ENCODE assay signal across 22 mouse cellular contexts in genomic region chr6:70784811-70785210, GRCm38 (mm10). TPM values are rescaled to one million over a fixed set of nuclear protein-coding genes. Genes with fewer than 3 reads are reported as not detected.
DNase-seq lines count a peak whose midpoint lies in the region; ATAC-seq and TF ChIP-seq lines count a peak whose summit lies in the region.
"Had no signal": no experiment of that assay in that cellular context is flagged by ENCODE, and none has a peak within 500 bp of the region (broad histone marks: within the 10 kb centered on the region; RNA-seq: fewer than 3 reads in every experiment).

No protein-coding gene starts in this region.

- no peak overlapping the region for H3K4me3 ChIP-seq in liver, postnatal 0 days (ENCODE audit: low read depth, low read length)
- H3K4me3 ChIP-seq in liver, embryonic 11.5 days (ENCODE audit: low read depth, low read length) = no peak overlapping the region
- 0 out of 2 replicates have a peak overlapping the region, but pooled peaks have one; percentile 1 for H3K4me3 ChIP-seq in neural tube, embryonic 13.5 days
- H3K4me3 ChIP-seq in neural tube, embryonic 14.5 days (ENCODE audit: low read depth, low read length) = no peak overlapping the region
- H3K4me3 ChIP-seq in stomach, embryonic 15.5 days (replicated peaks) = no peak overlapping the region
- H3K4me3 ChIP-seq: embryonic facial prominence, embryonic 15.5 days; erythroblast, embryonic 14.5 days; forebrain, embryonic 10.5 days; heart, adult 2 months; heart, embryonic 15.5 days; hindbrain, embryonic 13.5 days had no signal

- TF ChIP-seq CTCF in liver, postnatal 0 days (IDR thresholded peaks at IDR 0.05; ENCODE audit: low read depth) = no peak

- H3K36me3 ChIP-seq in liver, postnatal 0 days (replicated peaks; ENCODE audit: insufficient read depth, low read length) = peaks cover 21% of the 10 kb centered on the region
- H3K36me3 ChIP-seq in liver, embryonic 11.5 days (ENCODE audit: control insufficient read depth, insufficient read depth, low read length) = peaks cover 8% of the 10 kb centered on the region
- H3K36me3 ChIP-seq in neural tube, embryonic 13.5 days = peaks cover 37% of the 10 kb centered on the region
- no peaks in the 10 kb centered on the region; the same call in 1 of the 2 replicates for H3K36me3 ChIP-seq in neural tube, embryonic 14.5 days (ENCODE audit: control insufficient read depth, insufficient read depth, low read length)
- H3K36me3 ChIP-seq in stomach, embryonic 15.5 days = peaks cover 9% of the 10 kb centered on the region; the same call in 1 of the 2 replicates
- H3K36me3 ChIP-seq: heart, embryonic 15.5 days had no signal

- TF ChIP-seq EP300 in liver, postnatal 0 days (IDR thresholded peaks at IDR 0.05; ENCODE audit: low read depth) = no peak

- H3K27ac ChIP-seq in liver, postnatal 0 days (ENCODE audit: low read depth) = no peak overlapping the region
- no peak overlapping the region for H3K27ac ChIP-seq in liver, embryonic 11.5 days (ENCODE audit: low read depth, low read length)
- H3K27ac ChIP-seq in neural tube, embryonic 13.5 days (replicated peaks) = no peak overlapping the region
- H3K27ac ChIP-seq in neural tube, embryonic 14.5 days (ENCODE audit: low read depth, low read length) = no peak overlapping the region
- 0 out of 2 replicates have a peak overlapping the region, but pooled peaks have one; percentile 5 for H3K27ac ChIP-seq in stomach, embryonic 15.5 days
- H3K27ac ChIP-seq: forebrain, embryonic 10.5 days; heart, adult 2 months; heart, embryonic 15.5 days; hindbrain, embryonic 13.5 days had no signal

- no peaks in the 10 kb centered on the region for H3K9me3 ChIP-seq in liver, postnatal 0 days (ENCODE audit: low read length)
- H3K9me3 ChIP-seq in liver, embryonic 11.5 days (ENCODE audit: control insufficient read depth, low read length) = no peaks in the 10 kb centered on the region
- no peaks in the 10 kb centered on the region for H3K9me3 ChIP-seq in neural tube, embryonic 13.5 days
- no peaks in the 10 kb centered on the region for H3K9me3 ChIP-seq in neural tube, embryonic 14.5 days (ENCODE audit: control insufficient read depth, low read length)
- no peaks in the 10 kb centered on the region for H3K9me3 ChIP-seq in stomach, embryonic 15.5 days
- H3K9me3 ChIP-seq: embryonic facial prominence, embryonic 15.5 days; forebrain, embryonic 10.5 days; heart, embryonic 15.5 days; hindbrain, embryonic 13.5 days had no signal

- H3K4me1 ChIP-seq in liver, postnatal 0 days (ENCODE audit: insufficient read depth) = peaks cover 27% of the 10 kb centered on the region
- H3K4me1 ChIP-seq in liver, embryonic 11.5 days (replicated peaks; ENCODE audit: control insufficient read depth, insufficient read depth, low read length) = peaks cover 20% of the 10 kb centered on the region
- peaks cover 22% of the 10 kb centered on the region for H3K4me1 ChIP-seq in neural tube, embryonic 13.5 days (replicated peaks)
- no peaks in the 10 kb centered on the region; the same call in 1 of the 2 replicates for H3K4me1 ChIP-seq in neural tube, embryonic 14.5 days (ENCODE audit: control insufficient read depth, insufficient read depth, low read length)
- 0 out of 2 replicates have a peak, but pooled peaks cover 15% of the 10 kb centered on the region for H3K4me1 ChIP-seq in stomach, embryonic 15.5 days

- no peak overlapping the region for H3K9ac ChIP-seq in liver, postnatal 0 days (replicated peaks)
- no peak overlapping the region for H3K9ac ChIP-seq in liver, embryonic 11.5 days (ENCODE audit: low read depth, low read length)
- no peak overlapping the region for H3K9ac ChIP-seq in neural tube, embryonic 13.5 days
- H3K9ac ChIP-seq in neural tube, embryonic 14.5 days (replicated peaks; ENCODE audit: low read depth, low read length) = no peak overlapping the region
- H3K9ac ChIP-seq in stomach, embryonic 15.5 days = no peak overlapping the region
- H3K9ac ChIP-seq: embryonic facial prominence, embryonic 15.5 days; heart, embryonic 15.5 days; hindbrain, embryonic 13.5 days had no signal

- H3K27me3 ChIP-seq in liver, postnatal 0 days (ENCODE audit: insufficient read depth, low read length) = no peaks in the 10 kb centered on the region
- no peaks in the 10 kb centered on the region for H3K27me3 ChIP-seq in liver, embryonic 11.5 days (replicated peaks; ENCODE audit: control insufficient read depth, insufficient read depth, low read length)
- H3K27me3 ChIP-seq in neural tube, embryonic 13.5 days = no peaks in the 10 kb centered on the region
- H3K27me3 ChIP-seq in neural tube, embryonic 14.5 days (ENCODE audit: control insufficient read depth, insufficient read depth, low read length) = no peaks in the 10 kb centered on the region
- H3K27me3 ChIP-seq in stomach, embryonic 15.5 days (replicated peaks) = no peaks in the 10 kb centered on the region
- H3K27me3 ChIP-seq: embryonic facial prominence, embryonic 15.5 days; heart, embryonic 15.5 days; hindbrain, embryonic 13.5 days had no signal

- 0 out of 2 replicates have a peak, but pooled peaks have one; percentile 27 for ATAC-seq in liver, postnatal 0 days
- ATAC-seq in liver, embryonic 11.5 days (replicated peaks; ENCODE audit: low FRiP score) = no peak
- no peak for ATAC-seq in neural tube, embryonic 13.5 days (ENCODE audit: low read depth)
- ATAC-seq in neural tube, embryonic 14.5 days (ENCODE audit: low read depth) = no peak
- ATAC-seq in stomach, embryonic 15.5 days (ENCODE audit: insufficient read depth, low FRiP score, low read depth) = peak; percentile 49; the same call in 1 of the 2 replicates
- ATAC-seq: forebrain, embryonic 14.5 days had no signal

- DNase-seq in liver, postnatal 0 days = no peak
- no peak for DNase-seq in liver, embryonic 11.5 days (ENCODE audit: low spot score)
- no peak for DNase-seq in neural tube, embryonic 10.5 days (ENCODE audit: extremely low spot score, low spot score)
- DNase-seq in left cerebral cortex, postnatal 36 days (ENCODE audit: low spot score in 2 of 2) = no peak
- DNase-seq: adrenal gland, adult 2 months; adrenal gland, postnatal 25 days; cerebellum, adult 18-20 months; cerebellum, adult 9-11 months; cerebellum, postnatal 36 days; gastrocnemius, postnatal 10 days; heart, adult 2 months; heart, postnatal 14 days had no signal

- 75% methylated on average over 3 of the region's 3 CpGs for WGBS in liver, postnatal 0 days (ENCODE audit: insufficient replicate concordance)
- WGBS in liver, embryonic 11.5 days = 85% methylated on average over 3 of the region's 3 CpGs
- WGBS in neural tube, embryonic 13.5 days = 89% methylated on average over 3 of the region's 3 CpGs
- 93% methylated on average over 3 of the region's 3 CpGs for WGBS in neural tube, embryonic 14.5 days
- WGBS in stomach, embryonic 15.5 days = 68% methylated on average over 3 of the region's 3 CpGs

- intact Hi-C loops in left cerebral cortex, postnatal 36 days (cut with DNase I) = no loop called here

- H3K4me2 ChIP-seq in liver, postnatal 0 days (ENCODE audit: low read depth, low read length) = no peak overlapping the region
- H3K4me2 ChIP-seq in liver, embryonic 11.5 days = no peak overlapping the region
- peak overlapping the region; percentile 26; the same call in 1 of the 2 replicates for H3K4me2 ChIP-seq in neural tube, embryonic 13.5 days
- H3K4me2 ChIP-seq in neural tube, embryonic 14.5 days (ENCODE audit: low read depth, low read length) = 0 out of 2 replicates have a peak overlapping the region, but pooled peaks have one; percentile 27
- H3K4me2 ChIP-seq in stomach, embryonic 15.5 days = no peak overlapping the region
- H3K4me2 ChIP-seq: embryonic facial prominence, embryonic 15.5 days; heart, embryonic 11.5 days; heart, embryonic 15.5 days; hindbrain, embryonic 13.5 days had no signal

RNA-seq across cellular contexts. Expression of gene Rpia, which starts 7.2 kb away (rescaled TPM):
- polyA plus RNA-seq in liver, postnatal 0 days (2015; fragmentation: Nextera tagmentation; extraction: Ambion mirVana) = 1.9 and 2.2 TPM in 2 replicates
- 6.5 and 8.6 TPM in 2 replicates for polyA plus RNA-seq in liver, embryonic 11.5 days (2014; fragmentation: Nextera tagmentation; extraction: Ambion mirVana)
- polyA plus RNA-seq in neural tube, embryonic 13.5 days (2015; fragmentation: Nextera tagmentation; extraction: Ambion mirVana) = 3.2 and 3.6 TPM in 2 replicates
- polyA plus RNA-seq in neural tube, embryonic 14.5 days (2014; fragmentation: Nextera tagmentation; extraction: Ambion mirVana) = 3.2 and 4.5 TPM in 2 replicates
- polyA plus RNA-seq in stomach, embryonic 15.5 days (2015; fragmentation: Nextera tagmentation; extraction: Ambion mirVana) = 4.0 and 4.7 TPM in 2 replicates
- total RNA-seq in left cerebral cortex, postnatal 36 days (2021) = 10 to 100 TPM; 11.1 to 14.3 TPM

RNA-seq across cellular contexts. Expression of gene Eif2ak3, which starts 59.5 kb away (rescaled TPM):
- polyA plus RNA-seq in liver, postnatal 0 days (2015; fragmentation: Nextera tagmentation; extraction: Ambion mirVana) = 3.7 and 4.4 TPM in 2 replicates
- 6.1 and 7.4 TPM in 2 replicates for polyA plus RNA-seq in liver, embryonic 11.5 days (2014; fragmentation: Nextera tagmentation; extraction: Ambion mirVana)
- 14.9 and 17.3 TPM in 2 replicates for polyA plus RNA-seq in neural tube, embryonic 13.5 days (2015; fragmentation: Nextera tagmentation; extraction: Ambion mirVana)
- polyA plus RNA-seq in neural tube, embryonic 14.5 days (2014; fragmentation: Nextera tagmentation; extraction: Ambion mirVana) = 12.4 and 15.7 TPM in 2 replicates
- 12.5 and 12.7 TPM in 2 replicates for polyA plus RNA-seq in stomach, embryonic 15.5 days (2015; fragmentation: Nextera tagmentation; extraction: Ambion mirVana)
- total RNA-seq in left cerebral cortex, postnatal 36 days (2021) = 10 to 100 TPM; 23.4 to 25.2 TPM

Comparison
In these comparisons a context has a peak if more than half of its experiments do, and no peak if none do; other contexts are left out.
1. ATAC-seq: peak in liver, postnatal 0 days (single experiment) and stomach, embryonic 15.5 days (single experiment); none in liver, embryonic 11.5 days (single experiment), neural tube, embryonic 13.5 days (single experiment) and neural tube, embryonic 14.5 days (single experiment).
2. H3K4me2 ChIP-seq: peak in neural tube, embryonic 13.5 days (single experiment) and neural tube, embryonic 14.5 days (single experiment); none in liver, postnatal 0 days (single experiment), liver, embryonic 11.5 days (single experiment) and stomach, embryonic 15.5 days (single experiment).